Mouse (Mus musculus) adrenal gland, adult (tissue): ENCODE data around the gene Shld2.
"Not testable (repeated sequence)": the region's sequence is repeated elsewhere in the genome, so short reads cannot be mapped to it uniquely, and the experiment has no call there.

ENCODE experiments used
- DNase-seq, 2 experiments: peaks; one replicate each; pipeline ENCODE4 v3.0.0; 2022 to 2023; ENCODE audit warnings: low spot score in 1 of 2; ENCODE audit not compliant: inconsistent age in 2 of 2

Gene Shld2

GRCm38 (mm10) chr14:34288396-34288795, 21.9 kb downstream of the Shld2 start:
- no peak for DNase-seq

- no peak for DNase-seq
Measured at GRCm38 (mm10) chr14:34281736-34282269, 28.5 kb downstream of the Shld2 start.

GRCm38 (mm10) chr14:34280798-34281197, 29.5 kb downstream of the Shld2 start:
- DNase-seq: no peak

GRCm38 (mm10) chr14:34279726-34280125, 30.6 kb downstream of the Shld2 start:
- no peak for DNase-seq

GRCm38 (mm10) chr14:34275225-34275624, 35.1 kb downstream of the Shld2 start:
- no peak for DNase-seq

- no peak for DNase-seq
Measured at GRCm38 (mm10) chr14:34274141-34274540, 36.2 kb downstream of the Shld2 start.

- DNase-seq: peak in 1 of 2 experiments; percentile 47
Measured at GRCm38 (mm10) chr14:34273280-34273679, 37.0 kb downstream of the Shld2 start.

GRCm38 (mm10) chr14:34268046-34268445, 42.2 kb downstream of the Shld2 start:
- peak; percentile 28 to 72 for DNase-seq

- not testable (repeated sequence) for DNase-seq
Measured at GRCm38 (mm10) chr14:34258525-34258924, 51.8 kb downstream of the Shld2 start.

GRCm38 (mm10) chr14:34253261-34253660, 57.0 kb downstream of the Shld2 start:
- DNase-seq: peak in 1 of 2 experiments; percentile 16

GRCm38 (mm10) chr14:34252470-34253145, 57.7 kb downstream of the Shld2 start:
- DNase-seq: peak in 1 of 2 experiments; percentile 10

GRCm38 (mm10) chr14:34240676-34241075, 69.6 kb downstream of the Shld2 start:
- no peak for DNase-seq

GRCm38 (mm10) chr14:34240263-34240662, 70.0 kb downstream of the Shld2 start:
- DNase-seq: no peak

GRCm38 (mm10) chr14:34234630-34235380, 75.5 kb downstream of the Shld2 start:
- peak; percentile 78 to 89 for DNase-seq

GRCm38 (mm10) chr14:34233846-34234245, 76.4 kb downstream of the Shld2 start:
- DNase-seq: no peak

GRCm38 (mm10) chr14:34232866-34233680, 77.2 kb downstream of the Shld2 start:
- no peak for DNase-seq

GRCm38 (mm10) chr14:34232340-34232739, 78.0 kb downstream of the Shld2 start:
- no peak for DNase-seq

GRCm38 (mm10) chr14:34228830-34229506, 81.3 kb downstream of the Shld2 start:
- DNase-seq: peak in 1 of 2 experiments; percentile 36

GRCm38 (mm10) chr14:34227981-34228380, 82.3 kb downstream of the Shld2 start:
- no peak for DNase-seq

GRCm38 (mm10) chr14:34226566-34226965, 83.7 kb downstream of the Shld2 start:
- no peak for DNase-seq

- DNase-seq: no peak
Measured at GRCm38 (mm10) chr14:34225986-34226385, 84.3 kb downstream of the Shld2 start.
